Mouse (Mus musculus): ENCODE data around the gene Esam. TPM values are rescaled to one million over a fixed set of nuclear protein-coding genes. Genes with fewer than 3 reads are reported as not detected.

Gene Esam
- total RNA-seq, 2 experiments from 2014 or later: 34.6 to 38.3 TPM

- DNase-seq (ENCODE audit: low spot score in 2 of 2): peak; percentile 46 to 62
Observed at GRCm38 (mm10) chr9:37530031-37530887, 2.4 kb downstream of the Esam start.

GRCm38 (mm10) chr9:37530888-37531705 is 3.2 kb downstream of the Esam start:
- peak in 1 of 2 experiments; percentile 40 for DNase-seq (ENCODE audit: low spot score in 2 of 2)

DNA sequence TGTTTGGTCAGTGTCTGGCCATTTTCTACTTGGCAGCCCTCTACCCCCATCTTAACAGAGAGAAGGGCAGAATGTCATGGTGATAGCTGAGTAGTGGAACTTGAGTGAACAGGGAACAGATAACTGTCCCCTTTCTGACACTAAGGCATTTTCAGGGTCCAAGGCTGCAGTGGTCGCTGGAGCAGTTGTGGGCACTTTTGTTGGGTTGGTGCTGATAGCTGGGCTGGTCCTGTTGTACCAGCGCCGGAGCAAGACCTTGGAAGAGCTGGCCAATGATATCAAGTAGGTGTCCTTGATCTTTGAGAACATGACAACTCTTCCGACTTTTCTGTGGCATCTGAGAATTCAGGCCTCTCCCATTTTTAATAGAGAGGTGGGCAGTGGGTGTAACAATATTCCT is 9.0 kb downstream of the Esam start:
- no peak for DNase-seq (ENCODE audit: low spot score in 2 of 2)

- DNase-seq (ENCODE audit: low spot score in 2 of 2): no peak
Observed at GRCm38 (mm10) chr9:37537658-37538250, 9.9 kb downstream of the Esam start.

GRCm38 (mm10) chr9:37539170-37540025 is 11.5 kb downstream of the Esam start, which contains the start of gene Vsig2:
TSS of gene Vsig2 (plus strand) at chr9:37539255.
- no peak for DNase-seq (ENCODE audit: low spot score in 2 of 2)

DNA sequence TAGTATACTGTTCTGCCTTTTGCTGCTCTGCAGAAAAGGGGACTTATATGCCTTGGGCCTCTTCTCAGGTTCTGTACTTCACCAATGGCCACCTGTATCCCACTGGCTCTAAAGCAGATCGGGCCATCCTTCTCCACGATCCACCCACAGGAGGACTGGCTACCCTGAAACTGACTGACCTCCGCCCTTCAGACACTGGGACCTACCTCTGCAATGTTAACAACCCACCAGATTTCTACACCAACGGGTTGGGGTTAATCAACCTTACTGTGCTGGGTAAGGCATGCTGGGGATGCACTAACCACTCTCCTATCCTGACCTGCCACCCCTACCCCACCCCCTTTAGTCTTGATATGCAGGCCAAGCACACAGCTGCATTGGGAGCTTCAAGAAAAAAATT is 12.3 kb downstream of the Esam start:
- no peak for DNase-seq (ENCODE audit: low spot score in 2 of 2)

DNA sequence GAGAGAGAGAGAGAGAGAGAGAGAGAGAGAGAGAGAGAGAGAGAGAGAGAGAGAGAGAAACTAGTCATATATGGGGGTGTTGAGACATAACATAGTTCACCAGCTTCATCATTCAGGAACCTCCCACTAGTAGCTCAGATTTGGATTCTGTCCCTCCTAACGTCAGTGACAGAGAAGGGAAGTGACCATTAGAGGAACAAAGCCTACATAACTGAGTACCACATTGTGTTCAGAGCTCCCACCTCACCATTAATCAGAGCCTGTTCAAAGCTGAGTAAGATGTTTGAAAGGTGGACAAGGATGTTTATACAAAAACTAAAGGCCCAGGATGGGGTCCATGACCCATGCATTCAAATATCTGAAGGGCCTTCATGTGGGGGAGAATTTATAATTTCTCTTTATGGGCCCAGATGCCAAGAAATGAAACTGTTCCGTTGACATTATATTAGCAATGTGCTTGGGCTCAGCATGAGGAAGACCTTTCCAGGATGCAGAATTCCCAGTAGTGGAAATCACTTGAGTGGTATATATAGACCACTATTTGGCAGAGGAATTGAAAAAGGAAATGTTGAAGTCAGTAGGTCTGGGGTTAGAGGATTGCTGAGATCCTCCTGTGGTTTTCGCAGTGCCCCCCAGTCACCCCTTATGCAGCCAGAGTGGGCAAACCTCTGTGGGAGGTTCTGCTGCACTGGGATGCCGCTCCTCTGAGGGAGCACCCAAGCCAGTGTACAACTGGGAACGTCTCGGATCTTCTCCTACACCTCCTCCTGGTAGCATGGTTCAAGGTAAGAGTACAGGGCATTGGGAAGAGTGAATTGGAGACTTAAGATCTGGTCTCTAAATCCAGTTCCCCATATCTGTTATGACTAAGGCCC is 13.1 kb downstream of the Esam start:
- DNase-seq (ENCODE audit: low spot score in 2 of 2): no peak

DNA sequence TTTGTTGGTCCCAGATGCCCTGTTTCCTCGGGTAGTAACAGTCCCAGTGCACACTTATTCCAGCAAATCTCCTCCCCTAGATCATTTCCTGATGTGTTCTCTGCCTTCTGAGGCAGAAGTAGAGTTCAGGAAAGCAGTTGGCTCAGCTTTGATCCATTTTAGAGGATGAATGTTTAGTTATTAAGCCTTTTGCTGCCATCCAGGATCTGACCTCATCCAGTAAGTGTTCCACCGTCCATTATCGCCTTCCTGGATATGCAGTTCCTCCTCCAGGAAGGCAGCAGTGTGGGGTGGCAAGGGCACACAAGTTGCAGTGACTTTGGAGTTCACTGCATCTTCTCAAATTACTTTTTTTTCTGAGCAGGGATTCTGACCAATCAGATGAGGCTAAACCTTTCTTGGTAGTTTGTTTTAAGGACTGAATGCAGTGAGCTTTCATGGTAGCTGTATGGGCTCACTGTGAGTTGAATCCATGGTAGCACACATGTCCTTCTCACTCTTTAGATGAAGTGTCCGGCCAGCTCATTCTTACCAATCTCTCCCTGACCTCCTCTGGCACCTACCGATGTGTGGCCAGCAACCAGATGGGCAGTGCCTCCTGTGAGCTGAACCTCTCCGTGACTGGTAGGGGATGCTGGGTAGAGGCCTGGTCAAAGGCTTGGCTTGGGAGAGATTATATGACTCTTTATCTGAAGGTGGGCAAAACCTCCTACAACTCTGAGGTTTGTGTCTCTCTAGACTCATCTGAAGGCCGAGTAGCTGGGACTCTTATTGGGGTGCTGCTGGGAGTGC is 14.2 kb downstream of the Esam start:
- DNase-seq (ENCODE audit: low spot score in 2 of 2): no peak

DNA sequence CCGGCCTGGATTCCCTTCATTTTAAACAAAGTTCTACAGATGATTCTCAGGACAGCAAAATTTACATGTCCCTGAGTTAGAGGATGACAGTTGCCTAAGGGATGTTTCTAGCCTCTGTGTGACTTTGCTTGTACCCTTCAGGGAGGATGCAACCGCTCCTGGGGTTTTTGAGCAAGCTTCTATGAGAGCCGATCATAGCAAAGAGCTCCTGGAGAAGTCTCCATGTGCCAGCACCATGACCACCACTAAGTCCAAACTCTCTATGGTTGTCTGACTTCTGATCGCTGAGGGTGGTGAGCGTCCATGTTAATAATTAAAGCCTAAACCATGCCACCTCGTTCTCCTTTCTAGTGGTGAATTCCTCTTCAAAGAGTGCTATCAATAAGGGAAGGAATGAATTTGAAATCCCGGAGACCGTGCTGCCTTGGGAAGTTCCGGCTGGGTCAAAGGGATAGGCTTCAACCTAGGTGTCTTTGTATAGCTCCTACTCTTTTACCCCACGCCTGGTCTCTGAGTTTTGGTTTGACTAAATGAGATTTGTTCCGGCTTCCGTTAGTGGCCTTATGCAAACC is 16.1 kb downstream of the Esam start:
- DNase-seq (ENCODE audit: low spot score in 2 of 2): no peak

DNA sequence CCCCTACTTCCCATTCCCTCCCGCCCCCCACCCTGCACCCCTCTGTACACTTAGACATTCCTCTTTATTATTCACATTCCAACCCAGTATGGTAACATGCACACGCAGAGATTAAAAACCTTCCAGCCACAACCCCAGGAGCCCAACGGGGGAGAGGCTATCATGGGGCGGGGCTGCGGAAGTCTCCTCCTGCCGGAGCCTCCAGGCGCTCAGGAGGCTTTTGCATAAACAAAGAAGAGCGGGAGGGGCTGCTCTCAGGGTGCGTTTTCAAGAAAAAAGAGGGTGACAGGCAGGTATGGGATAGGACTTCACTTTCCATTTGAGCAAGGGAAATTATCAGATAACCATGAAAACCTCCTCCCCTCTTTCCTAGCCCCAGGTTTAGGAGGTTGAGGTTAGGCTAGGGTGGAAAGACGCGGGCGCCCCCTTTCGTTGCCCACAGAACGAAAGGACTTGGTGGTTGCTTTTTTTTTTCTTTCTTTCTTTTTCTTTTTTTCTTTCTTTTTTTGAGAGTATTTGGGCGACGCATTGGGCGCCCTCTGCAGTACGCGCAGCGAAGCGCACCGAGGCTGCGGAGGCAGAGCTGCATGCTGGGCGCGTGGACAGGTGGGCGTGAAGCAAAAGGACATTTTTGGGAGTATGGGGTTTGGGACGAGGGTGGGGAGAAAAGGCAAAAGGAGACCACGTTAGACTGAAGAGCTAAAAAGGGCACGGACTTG is 16.7 kb downstream of the Esam start:
- peak; percentile 70 to 74 for DNase-seq (ENCODE audit: low spot score in 2 of 2)

GRCm38 (mm10) chr9:37545166-37545610 is 17.3 kb downstream of the Esam start:
- no peak for DNase-seq (ENCODE audit: low spot score in 2 of 2)

- DNase-seq (ENCODE audit: low spot score in 2 of 2): no peak
Observed at GRCm38 (mm10) chr9:37545847-37546452, 18.1 kb downstream of the Esam start.

DNA sequence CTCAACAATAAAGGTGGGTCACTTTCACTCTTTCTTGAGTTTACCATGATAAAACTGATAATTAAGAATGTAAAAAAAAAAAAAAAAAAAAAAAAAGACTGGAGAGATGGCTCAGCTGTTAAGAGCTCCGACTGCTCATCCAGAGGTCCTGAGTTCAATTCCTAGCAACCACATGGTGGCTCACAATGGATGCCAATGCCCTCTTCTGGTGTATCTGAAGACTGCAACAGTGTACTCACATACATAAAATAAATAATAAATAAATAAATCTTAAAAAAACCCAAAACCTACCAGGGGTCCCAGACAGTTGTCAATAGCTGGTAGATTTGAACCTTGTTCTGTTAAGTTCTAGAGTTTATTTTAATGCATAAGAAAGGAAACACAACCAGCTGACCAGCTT is 19.0 kb downstream of the Esam start:
- no peak for DNase-seq (ENCODE audit: low spot score in 2 of 2)

DNA sequence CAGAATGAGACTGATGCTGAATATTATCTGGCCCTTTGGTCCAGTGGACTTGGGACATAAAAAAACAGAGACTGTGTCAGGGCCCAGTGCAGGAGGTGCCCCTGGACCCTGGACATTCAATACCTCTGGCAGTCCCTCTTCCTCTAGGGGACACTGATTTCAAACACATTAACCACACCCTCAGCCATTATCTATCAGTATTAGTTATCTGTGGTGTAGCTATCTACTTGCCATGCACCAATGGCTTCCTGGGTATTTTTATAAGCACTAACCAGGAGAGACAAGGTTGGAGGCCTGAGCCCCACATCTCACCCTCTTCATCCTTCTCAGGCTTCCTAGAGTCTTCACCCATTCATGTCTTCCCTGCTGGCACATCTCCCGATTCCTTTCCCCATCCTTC is 22.6 kb downstream of the Esam start:
- no peak for DNase-seq (ENCODE audit: low spot score in 2 of 2)

GRCm38 (mm10) chr9:37551751-37552531 is 24.1 kb downstream of the Esam start:
- DNase-seq (ENCODE audit: low spot score in 2 of 2): no peak

DNA sequence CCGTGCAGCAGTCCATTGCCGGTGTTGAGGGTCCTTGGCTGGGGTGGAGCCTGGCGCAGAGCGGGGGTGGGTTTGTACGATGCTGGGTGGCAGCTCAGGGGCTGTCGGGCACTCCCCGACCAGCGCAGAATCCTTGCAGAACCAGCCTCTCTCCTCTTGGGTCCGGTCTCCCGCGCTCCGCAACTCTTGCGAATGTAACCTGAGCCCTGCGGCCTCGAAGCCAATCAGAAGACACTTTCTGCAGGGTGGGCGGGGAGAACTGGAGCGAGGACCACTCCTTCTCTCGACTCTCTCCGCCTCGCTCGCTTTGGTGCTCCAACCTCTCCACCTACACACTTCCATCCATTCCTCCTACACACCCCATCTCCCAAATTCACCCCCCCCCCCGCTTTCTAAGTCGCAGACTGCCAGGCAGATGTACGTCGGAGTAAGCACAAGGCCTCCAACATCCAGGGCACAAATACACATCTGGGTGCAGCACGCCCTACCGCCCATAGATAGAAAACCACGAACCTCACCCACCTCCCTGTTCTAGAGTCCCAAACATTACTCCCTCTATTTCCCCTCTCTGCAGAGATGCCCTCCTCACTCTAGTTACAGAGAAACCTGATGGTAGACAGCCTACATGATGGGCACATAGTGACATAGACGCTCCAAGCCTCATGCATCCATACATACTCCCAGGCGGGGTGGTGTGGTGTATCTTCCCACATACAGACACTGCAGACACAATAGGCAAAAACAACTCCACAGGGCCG is 24.8 kb downstream of the Esam start, which contains the start of gene Nrgn:
Gene Nrgn (minus strand): TSS at position 369 of the 758 bp plus-strand sequence.
- DNase-seq (ENCODE audit: low spot score in 2 of 2): peak; percentile 55 to 63
